Mouse (Mus musculus) stomach, postnatal 0 days (tissue): ENCODE measurements at regions not wholly inside any gene's neighbourhood (a gene's known extent, or its start where the extent isn't known, plus 50 kb on each side); places are given as distances from the start of the nearest gene placed in this dataset.

ENCODE experiments used
- ATAC-seq: fragments of 200-750 bp; cut with Nextera tagmentation; 2 replicates; pipeline ENCODE4 v1.8.0; 2017; ENCODE audit not compliant: low FRiP score, low TSS enrichment
- DNase-seq: peaks from one replicate; pipeline ENCODE4 v3.0.0-alpha.2; 2016; ENCODE audit warnings: low spot score
- H3K27ac ChIP-seq: fragments of 300-500 bp; sonication (generic); replicated peaks from 2 replicates; pipeline ENCODE4 v1.5.1; 2014; ENCODE audit warnings: mild to moderate bottlenecking, control low read depth
- H3K27me3 ChIP-seq: fragments of 300-500 bp; sonication (generic); 2 replicates; pipeline ENCODE4 v1.6.1; 2014; ENCODE audit warnings: low read length; ENCODE audit not compliant: control insufficient read depth, insufficient read depth
- H3K36me3 ChIP-seq: fragments of 300-500 bp; sonication (generic); 2 replicates; pipeline ENCODE4 v1.6.1; 2014; ENCODE audit warnings: low read length, mixed read lengths; ENCODE audit not compliant: control insufficient read depth, insufficient read depth
- H3K4me1 ChIP-seq: fragments of 300-500 bp; sonication (generic); replicated peaks from 2 replicates; pipeline ENCODE4 v1.6.1; 2014; ENCODE audit warnings: antibody characterized with exemption; ENCODE audit not compliant: control insufficient read depth, insufficient read depth
- H3K4me2 ChIP-seq: fragments of 300-500 bp; sonication (generic); replicated peaks from 2 replicates; pipeline ENCODE4 v1.6.1; 2014; ENCODE audit warnings: low read depth, mild to moderate bottlenecking, control low read depth, moderate library complexity
- H3K4me3 ChIP-seq: fragments of 300-500 bp; sonication (generic); 2 replicates; pipeline ENCODE4 v1.5.1; 2014; ENCODE audit warnings: low read depth, low read length, control low read depth
- H3K9ac ChIP-seq: fragments of 300-500 bp; sonication (generic); 2 replicates; pipeline ENCODE4 v1.6.1; 2014; ENCODE audit warnings: mild to moderate bottlenecking, low read length, control low read depth, mixed read lengths
- H3K9me3 ChIP-seq: fragments of 300-500 bp; sonication (generic); 2 replicates; pipeline ENCODE4 v1.6.1; 2016; ENCODE audit warnings: low read length; ENCODE audit not compliant: control insufficient read depth
- CTCF ChIP-seq: IDR thresholded peaks from 2 replicates; pipeline ENCODE4 v1.5.1; 2016; ENCODE audit warnings: antibody characterized with exemption, low read depth, mild to moderate bottlenecking, moderate library complexity
- EP300 ChIP-seq: optimal IDR thresholded peaks from 2 replicates; pipeline ENCODE3; 2016; ENCODE audit warnings: antibody characterized with exemption
- WGBS: fragments of 180-500 bp; shearing (Covaris S2); extraction: QIAGEN DNeasy Blood & Tissue Kit; methylation state at CpG from one replicate; pipeline ENCODE4 v1.1.7; 2014; 5-methylcytosine and 5-hydroxymethylcytosine counted together

- H3K4me3 ChIP-seq = no peak overlapping the region
- no peak for DNase-seq
- ATAC-seq = no peak
Measured at GRCm38 (mm10) chr1:71767705-71768104, 114.7 kb upstream of the Fn1 start.

GRCm38 (mm10) chr1:71767076-71767475, 114.1 kb upstream of the Fn1 start:
- Histone ChIP-seq H3K27ac (no peak overlapping the region), H3K36me3 (no peaks in the 10 kb centered on the region), H3K27me3 (no peaks in the 10 kb centered on the region), H3K9ac (no peak overlapping the region), H3K9me3 (no peaks in the 10 kb centered on the region), H3K4me1 (no peaks in the 10 kb centered on the region), H3K4me2 (no peak overlapping the region), H3K4me3 (no peak overlapping the region)
- 50% methylated on average over 5 of the region's 5 CpGs for WGBS
- ATAC-seq (no peak), DNase-seq (no peak)
- TF ChIP-seq CTCF = no peak
- no peak for TF ChIP-seq EP300

More at GRCm38 (mm10) chr1:71767705-71768104, 114.7 kb upstream of the Fn1 start:
- no peaks in the 10 kb centered on the region for H3K9me3 ChIP-seq
- TF ChIP-seq EP300 = no peak
- WGBS = 59% methylated on average over 3 of the region's 3 CpGs
- H3K36me3 ChIP-seq = no peaks in the 10 kb centered on the region
- no peak overlapping the region for H3K4me2 ChIP-seq
- no peak overlapping the region for H3K9ac ChIP-seq
- H3K27me3 ChIP-seq = no peaks in the 10 kb centered on the region
- H3K27ac ChIP-seq = no peak overlapping the region
- no peaks in the 10 kb centered on the region for H3K4me1 ChIP-seq

DNA sequence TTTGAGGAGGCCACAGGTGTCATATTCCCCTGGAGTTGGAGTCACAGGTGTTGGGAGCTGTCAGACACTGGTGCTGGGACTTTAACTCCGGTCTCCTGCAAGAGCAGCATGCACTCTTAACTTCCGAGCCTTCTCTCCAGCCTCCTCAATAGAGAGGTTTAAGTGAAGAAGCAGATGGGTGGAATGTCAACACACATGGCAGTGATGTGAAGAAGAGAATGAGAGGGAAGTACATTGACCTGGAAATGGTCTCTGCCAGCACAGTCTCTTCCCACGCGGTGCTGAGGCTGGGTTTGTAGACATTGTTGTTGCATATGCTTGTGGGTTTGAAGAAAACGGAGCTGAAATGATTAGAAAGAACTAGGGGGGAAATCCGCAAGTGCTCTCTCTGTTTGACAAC, 112.0 kb upstream of the Fn1 start:
- Histone ChIP-seq H3K4me1 (no peaks in the 10 kb centered on the region), H3K9ac (no peak overlapping the region), H3K9me3 (no peaks in the 10 kb centered on the region), H3K4me2 (no peak overlapping the region), H3K27ac (no peak overlapping the region), H3K36me3 (no peaks in the 10 kb centered on the region), H3K4me3 (no peak overlapping the region), H3K27me3 (no peaks in the 10 kb centered on the region)
- no peak for TF ChIP-seq EP300
- TF ChIP-seq CTCF = no peak
- ATAC-seq (no peak), DNase-seq (no peak)
- WGBS = 67% methylated on average over 6 of the region's 6 CpGs

- DNase-seq = no peak
- no peaks in the 10 kb centered on the region for H3K36me3 ChIP-seq
Measured at GRCm38 (mm10) chr1:71763530-71763929, 110.5 kb upstream of the Fn1 start.

GRCm38 (mm10) chr1:71760342-71760741, 107.3 kb upstream of the Fn1 start:
- no peak overlapping the region for H3K9ac ChIP-seq
- H3K9me3 ChIP-seq = no peaks in the 10 kb centered on the region
- no peak overlapping the region for H3K4me3 ChIP-seq
- H3K4me2 ChIP-seq = no peak overlapping the region
- H3K4me1 ChIP-seq = no peaks in the 10 kb centered on the region
- TF ChIP-seq CTCF = no peak
- no peak for TF ChIP-seq EP300
- no peak for DNase-seq
- H3K27me3 ChIP-seq = no peaks in the 10 kb centered on the region
- WGBS = 54% methylated on average over 2 of the region's 2 CpGs
- no peaks in the 10 kb centered on the region for H3K36me3 ChIP-seq
- no peak for ATAC-seq
- H3K27ac ChIP-seq = no peak overlapping the region

More at GRCm38 (mm10) chr1:71763530-71763929, 110.5 kb upstream of the Fn1 start:
- no peaks in the 10 kb centered on the region for H3K27me3 ChIP-seq
- H3K9ac ChIP-seq = no peak overlapping the region
- no peaks in the 10 kb centered on the region for H3K4me1 ChIP-seq
- WGBS = 36% methylated on average over 2 of the region's 2 CpGs
- no peak overlapping the region for H3K27ac ChIP-seq
- no peaks in the 10 kb centered on the region for H3K9me3 ChIP-seq
- H3K4me2 ChIP-seq = no peak overlapping the region
- no peak for ATAC-seq
- H3K4me3 ChIP-seq = no peak overlapping the region
- no peak for TF ChIP-seq CTCF
- no peak for TF ChIP-seq EP300

DNA sequence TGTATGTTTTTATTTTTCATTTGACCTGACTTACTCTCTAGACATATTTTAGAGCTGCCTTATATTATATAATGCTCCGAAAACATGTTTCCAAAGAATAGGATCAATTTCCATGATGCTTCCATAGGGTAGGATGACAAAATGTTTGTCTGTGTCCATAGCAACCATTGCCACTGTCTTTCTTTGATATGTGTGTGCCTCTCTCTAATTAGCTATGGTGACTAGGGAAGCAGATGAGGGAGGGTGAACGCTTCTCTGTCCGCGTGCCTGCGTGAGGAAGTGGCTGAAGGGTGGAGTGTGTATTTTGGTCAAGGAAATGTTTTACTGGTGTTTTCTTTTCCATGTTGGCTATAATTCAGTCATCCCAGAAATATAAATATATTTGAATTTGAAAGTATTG, 104.2 kb upstream of the Fn1 start:
- Histone ChIP-seq H3K4me1 (no peaks in the 10 kb centered on the region), H3K27me3 (no peaks in the 10 kb centered on the region), H3K4me3 (no peak overlapping the region), H3K4me2 (no peak overlapping the region), H3K9me3 (peaks cover 4% of the 10 kb centered on the region; the same call in 1 of the 2 replicates), H3K9ac (no peak overlapping the region), H3K27ac (no peak overlapping the region), H3K36me3 (no peaks in the 10 kb centered on the region)
- DNase-seq (no peak), ATAC-seq (no peak)
- no peak for TF ChIP-seq EP300
- no peak for TF ChIP-seq CTCF
- WGBS = 72% methylated on average over 5 of the region's 5 CpGs
